Comparison of ENCODE assay signal across 8 mouse cellular contexts in the genomic region with DNA sequence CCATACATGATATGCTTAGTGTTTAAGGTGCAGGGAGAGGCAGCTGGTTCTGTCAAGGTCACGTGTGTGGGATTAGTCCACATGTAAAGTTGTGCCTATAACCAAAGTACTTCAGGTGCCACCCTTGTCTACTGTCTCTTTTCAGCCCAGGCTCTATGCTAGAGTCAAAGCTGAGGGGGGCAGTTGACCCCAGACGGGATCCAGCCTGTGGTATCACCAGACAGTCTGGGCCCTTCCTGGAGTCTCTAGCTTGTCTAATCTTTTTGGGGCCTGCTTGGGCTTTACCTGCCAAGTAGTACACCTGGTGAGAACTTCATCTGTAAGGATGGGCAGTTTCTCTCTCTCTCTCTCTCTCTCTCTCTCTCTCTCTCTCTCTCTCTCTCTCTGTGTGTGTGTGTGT. TPM values are rescaled to one million over a fixed set of nuclear protein-coding genes. Genes with fewer than 3 reads are reported as not detected.
DNase-seq lines count a peak whose midpoint lies in the region; ATAC-seq and TF ChIP-seq lines count a peak whose summit lies in the region.

No protein-coding gene starts in this region.

- H3K4me1 ChIP-seq in ES-Bruce4 (ENCODE audit: control insufficient read depth, insufficient read depth, low read length): peaks cover 2% of the 10 kb centered on the region
- H3K4me1 ChIP-seq in heart, postnatal 0 days (ENCODE audit: control insufficient read depth, insufficient read depth): peaks cover 18% of the 10 kb centered on the region
- peaks cover 13% of the 10 kb centered on the region for H3K4me1 ChIP-seq in midbrain, embryonic 11.5 days (ENCODE audit: control insufficient read depth, insufficient read depth, low read length)

- no peak overlapping the region for H3K4me3 ChIP-seq in ES-Bruce4 (ENCODE audit: low read depth, low read length)
- no peak overlapping the region for H3K4me3 ChIP-seq in heart, postnatal 0 days (ENCODE audit: low read depth, low read length)
- no peak overlapping the region for H3K4me3 ChIP-seq in midbrain, embryonic 11.5 days (ENCODE audit: low read depth, low read length)

- H3K27ac ChIP-seq in ES-Bruce4 (ENCODE audit: insufficient read depth, low read length): no peak overlapping the region
- peak overlapping the region; percentile 98; the same call in 1 of the 2 replicates for H3K27ac ChIP-seq in heart, postnatal 0 days (ENCODE audit: low read depth)
- no peak overlapping the region for H3K27ac ChIP-seq in midbrain, embryonic 11.5 days (ENCODE audit: low read depth, low read length)

- H3K27me3 ChIP-seq in ES-Bruce4 (ENCODE audit: control insufficient read depth, insufficient read depth, low read length, poor library complexity, severe bottlenecking): no peaks in the 10 kb centered on the region
- H3K27me3 ChIP-seq in heart, postnatal 0 days (ENCODE audit: control insufficient read depth, insufficient read depth, low read length): no peaks in the 10 kb centered on the region
- no peaks in the 10 kb centered on the region for H3K27me3 ChIP-seq in midbrain, embryonic 11.5 days (ENCODE audit: control insufficient read depth, insufficient read depth, low read length)

- no peak for ATAC-seq in heart, postnatal 0 days (ENCODE audit: insufficient read depth, low read depth)
- no peak for ATAC-seq in midbrain, embryonic 11.5 days (ENCODE audit: low FRiP score)

- no peak for TF ChIP-seq POLR2A in ES-Bruce4 (IDR thresholded peaks at IDR 0.05; ENCODE audit: insufficient read depth, low read length)

- peak overlapping the region; percentile 91; the same call in 1 of the 2 replicates for H3K9ac ChIP-seq in ES-Bruce4 (ENCODE audit: low read depth, poor library complexity, severe bottlenecking)
- no peak overlapping the region for H3K9ac ChIP-seq in heart, postnatal 0 days (replicated peaks; ENCODE audit: low read depth, low read length)
- H3K9ac ChIP-seq in midbrain, embryonic 11.5 days (ENCODE audit: low read length): 0 out of 2 replicates have a peak overlapping the region, but pooled peaks have one; percentile 93

- TF ChIP-seq CTCF in ES-Bruce4 (IDR thresholded peaks at IDR 0.05; ENCODE audit: low read depth, low read length): no peak
- no peak for TF ChIP-seq CTCF in heart, postnatal 0 days (IDR thresholded peaks at IDR 0.05; ENCODE audit: low read depth)

- TF ChIP-seq EP300 in ES-Bruce4 (IDR thresholded peaks at IDR 0.05; ENCODE audit: insufficient read depth, low read depth, low read length): no peak
- TF ChIP-seq EP300 in heart, postnatal 0 days (IDR thresholded peaks at IDR 0.05; ENCODE audit: low read depth): no peak

- peak; percentile 89 for DNase-seq in heart, adult 11 months
- DNase-seq in heart, postnatal 36 days: no peak
- no peak for DNase-seq in heart, postnatal 0 days (ENCODE audit: low spot score)
- no peak for DNase-seq in midbrain, embryonic 11.5 days (ENCODE audit: low spot score, missing footprints)
- no peak for DNase-seq in adrenal gland, postnatal 4 days (ENCODE audit: low spot score in 2 of 2)
- DNase-seq in left cerebral cortex, postnatal 4 days: no peak
- DNase-seq in lung, postnatal 10 days: no peak

- 0 out of 2 replicates have a peak, but pooled peaks cover 2% of the 10 kb centered on the region for H3K9me3 ChIP-seq in ES-Bruce4 (replicated peaks; ENCODE audit: control insufficient read depth, insufficient read depth, low read length, poor library complexity, severe bottlenecking)
- no peaks in the 10 kb centered on the region for H3K9me3 ChIP-seq in heart, postnatal 0 days (replicated peaks; ENCODE audit: control insufficient read depth, low read length)
- no peaks in the 10 kb centered on the region for H3K9me3 ChIP-seq in midbrain, embryonic 11.5 days (ENCODE audit: control insufficient read depth, low read length)

- 57% methylated on average over 2 of the region's 2 CpGs for WGBS in heart, postnatal 0 days
- WGBS in midbrain, embryonic 11.5 days: 61% methylated on average over 2 of the region's 2 CpGs

- intact Hi-C loops in heart, postnatal 36 days (cut with DNase I): no loop called here
- intact Hi-C loops in left cerebral cortex, postnatal 4 days (cut with DNase I): no loop called here

- H3K36me3 ChIP-seq in ES-Bruce4 (ENCODE audit: control insufficient read depth, insufficient read depth, low read length, poor library complexity, severe bottlenecking): peaks cover 10% of the 10 kb centered on the region
- peaks cover 27% of the 10 kb centered on the region for H3K36me3 ChIP-seq in heart, postnatal 0 days (replicated peaks; ENCODE audit: control insufficient read depth, insufficient read depth, low read length)
- no peaks in the 10 kb centered on the region; the same call in 1 of the 2 replicates for H3K36me3 ChIP-seq in midbrain, embryonic 11.5 days (ENCODE audit: control insufficient read depth, insufficient read depth, low read length)

- H3K4me2 ChIP-seq in heart, postnatal 0 days (ENCODE audit: low read depth, low read length): no peak overlapping the region
- no peak overlapping the region for H3K4me2 ChIP-seq in midbrain, embryonic 11.5 days

RNA-seq across cellular contexts. Expression of gene Vamp2, which starts 0.7 kb away (rescaled TPM):
- total RNA-seq in heart, postnatal 36 days (2021): 10 to 100 TPM; 50.5 to 72.7 TPM
- 39.5 and 41.6 TPM in 2 replicates for polyA plus RNA-seq in ES-Bruce4 (2011; ENCODE audit: insufficient read depth, insufficient read length, low read depth, missing spikeins)
- total RNA-seq in heart, postnatal 0 days (2014; rRNA removed; ENCODE audit: low replicate concordance): 25.2 and 27.9 TPM in 2 replicates
- polyA plus RNA-seq in heart, postnatal 0 days (2015; fragmentation: Nextera tagmentation; extraction: Ambion mirVana): 59.2 and 62.1 TPM in 2 replicates
- 72.4 and 73.5 TPM in 2 replicates for polyA plus RNA-seq in midbrain, embryonic 11.5 days (2014; fragmentation: Nextera tagmentation; extraction: Ambion mirVana)
- total RNA-seq in adrenal gland, postnatal 4 days (2021): 100 to 1,000 TPM; 208 to 226 TPM
- 100 to 1,000 TPM; 579 to 594 TPM for total RNA-seq in left cerebral cortex, postnatal 4 days (2021)

RNA-seq across cellular contexts. Expression of gene Per1, which starts 7.4 kb away (rescaled TPM):
- total RNA-seq in heart, postnatal 36 days (2021): 10 to 100 TPM; 34.2 to 82.1 TPM
- polyA plus RNA-seq in ES-Bruce4 (2011; ENCODE audit: insufficient read depth, insufficient read length, low read depth, missing spikeins): 25.0 and 29.3 TPM in 2 replicates
- total RNA-seq in heart, postnatal 0 days (2014; rRNA removed; ENCODE audit: low replicate concordance): 76.8 and 93.5 TPM in 2 replicates
- polyA plus RNA-seq in heart, postnatal 0 days (2015; fragmentation: Nextera tagmentation; extraction: Ambion mirVana): 8.1 and 9.7 TPM in 2 replicates
- 6.0 and 7.3 TPM in 2 replicates for polyA plus RNA-seq in midbrain, embryonic 11.5 days (2014; fragmentation: Nextera tagmentation; extraction: Ambion mirVana)
- 100 to 1,000 TPM in 1 of 2 experiments, 10 to 100 TPM in 1; 99.4 to 130 TPM for total RNA-seq in adrenal gland, postnatal 4 days (2021)
- total RNA-seq in left cerebral cortex, postnatal 4 days (2021): 10 to 100 TPM; 52.8 to 58.0 TPM

RNA-seq across cellular contexts. Expression of gene Tmem107, which starts 17.0 kb away (rescaled TPM):
- 1 to 10 TPM; 4.2 to 6.1 TPM for total RNA-seq in heart, postnatal 36 days (2021)
- polyA plus RNA-seq in ES-Bruce4 (2011; ENCODE audit: insufficient read depth, insufficient read length, low read depth, missing spikeins): 17.1 and 24.7 TPM in 2 replicates
- 10.9 and 25.5 TPM in 2 replicates for total RNA-seq in heart, postnatal 0 days (2014; rRNA removed; ENCODE audit: low replicate concordance)
- 18.3 and 24.3 TPM in 2 replicates for polyA plus RNA-seq in heart, postnatal 0 days (2015; fragmentation: Nextera tagmentation; extraction: Ambion mirVana)
- polyA plus RNA-seq in midbrain, embryonic 11.5 days (2014; fragmentation: Nextera tagmentation; extraction: Ambion mirVana): 53.5 and 57.7 TPM in 2 replicates
- total RNA-seq in adrenal gland, postnatal 4 days (2021): 10 to 100 TPM; 20.6 TPM
- total RNA-seq in left cerebral cortex, postnatal 4 days (2021): 10 to 100 TPM; 13.9 to 14.8 TPM

RNA-seq across cellular contexts. Expression of gene Borcs6, which starts 28.1 kb away (rescaled TPM):
- 10 to 100 TPM; 16.0 to 17.1 TPM for total RNA-seq in heart, postnatal 36 days (2021)
- 4.0 and 7.0 TPM in 2 replicates for polyA plus RNA-seq in ES-Bruce4 (2011; ENCODE audit: insufficient read depth, insufficient read length, low read depth, missing spikeins)
- 21.3 and 24.1 TPM in 2 replicates for total RNA-seq in heart, postnatal 0 days (2014; rRNA removed; ENCODE audit: low replicate concordance)
- polyA plus RNA-seq in heart, postnatal 0 days (2015; fragmentation: Nextera tagmentation; extraction: Ambion mirVana): 12.1 and 13.0 TPM in 2 replicates
- polyA plus RNA-seq in midbrain, embryonic 11.5 days (2014; fragmentation: Nextera tagmentation; extraction: Ambion mirVana): 8.8 and 9.8 TPM in 2 replicates
- 10 to 100 TPM; 24.3 to 26.0 TPM for total RNA-seq in adrenal gland, postnatal 4 days (2021)
- 10 to 100 TPM; 23.8 to 25.2 TPM for total RNA-seq in left cerebral cortex, postnatal 4 days (2021)

RNA-seq across cellular contexts. Expression of gene Hes7, which starts 32.6 kb away (rescaled TPM):
- total RNA-seq in heart, postnatal 36 days (2021): not detected
- polyA plus RNA-seq in ES-Bruce4 (2011; ENCODE audit: insufficient read depth, insufficient read length, low read depth, missing spikeins): not detected in 2 replicates
- not detected in 2 replicates for total RNA-seq in heart, postnatal 0 days (2014; rRNA removed; ENCODE audit: low replicate concordance)
- 0.26 and 0.29 TPM in 2 replicates for polyA plus RNA-seq in heart, postnatal 0 days (2015; fragmentation: Nextera tagmentation; extraction: Ambion mirVana)
- polyA plus RNA-seq in midbrain, embryonic 11.5 days (2014; fragmentation: Nextera tagmentation; extraction: Ambion mirVana): 0.17 and 0.33 TPM in 2 replicates
- total RNA-seq in adrenal gland, postnatal 4 days (2021): under 1 TPM; 0.51 to 0.59 TPM
- total RNA-seq in left cerebral cortex, postnatal 4 days (2021): 1 to 10 TPM; 2.3 to 2.6 TPM
